Mouse (Mus musculus) liver, embryonic 13.5 days (tissue): ENCODE data around the gene App. TPM values are rescaled to one million over a fixed set of nuclear protein-coding genes. Genes with fewer than 3 reads are reported as not detected.
A peak's percentile ranks its signal among the peaks of the same experiment; 100 is the strongest.

Source experiments
- ATAC-seq: fragments of 200-750 bp; cut with Nextera tagmentation; 2 replicates; pipeline ENCODE4 v1.8.0; 2017; ENCODE audit warnings: low read depth, mild to moderate bottlenecking, moderate number of reproducible peaks, moderate library complexity
- DNase-seq: peaks from one replicate; pipeline ENCODE4 v3.0.0; 2022
- H3K27ac ChIP-seq: fragments of 300-500 bp; sonication (generic); 2 replicates; pipeline ENCODE4 v1.5.1; 2015; ENCODE audit warnings: moderate library complexity, mild to moderate bottlenecking, inconsistent platforms
- H3K27me3 ChIP-seq: fragments of 300-500 bp; sonication (generic); 2 replicates; pipeline ENCODE4 v1.6.1; 2015; ENCODE audit warnings: mild to moderate bottlenecking, inconsistent platforms
- H3K36me3 ChIP-seq: fragments of 300-500 bp; sonication (generic); 2 replicates; pipeline ENCODE4 v1.6.1; 2015; ENCODE audit warnings: mild to moderate bottlenecking, inconsistent platforms
- H3K4me1 ChIP-seq: fragments of 300-500 bp; sonication (generic); replicated peaks from 2 replicates; pipeline ENCODE4 v1.6.1; 2015; ENCODE audit warnings: inconsistent platforms
- H3K4me2 ChIP-seq: fragments of 300-500 bp; sonication (generic); 2 replicates; pipeline ENCODE4 v1.6.1; 2015; ENCODE audit warnings: inconsistent platforms, mild to moderate bottlenecking, moderate library complexity
- H3K4me3 ChIP-seq: fragments of 300-500 bp; sonication (generic); replicated peaks from 2 replicates; pipeline ENCODE4 v1.5.1; 2015; ENCODE audit warnings: mild to moderate bottlenecking, inconsistent platforms
- H3K9ac ChIP-seq: fragments of 300-500 bp; sonication (generic); 2 replicates; pipeline ENCODE4 v1.6.1; 2015; ENCODE audit warnings: mild to moderate bottlenecking, inconsistent platforms
- H3K9me3 ChIP-seq: fragments of 300-500 bp; sonication (generic); replicated peaks from 2 replicates; pipeline ENCODE4 v1.6.1; 2016; ENCODE audit warnings: inconsistent platforms
- WGBS: fragments of 180-500 bp; shearing (Covaris S2); methylation state at CpG from one replicate; pipeline ENCODE4 v1.1.7; 2015; ENCODE audit not compliant: insufficient replicate concordance; 5-methylcytosine and 5-hydroxymethylcytosine counted together
- polyA plus RNA-seq: library from polyadenylated mRNA; unstranded; fragments of >200 nt; fragmentation: Nextera tagmentation; extraction: Ambion mirVana; gene quantifications from 2 replicates; pipeline ENCODE4 v1.2.1, GENCODE M21; 2015

Gene App
- polyA plus RNA-seq, 1 experiment from 2014 or later: 17.2 TPM

DNA sequence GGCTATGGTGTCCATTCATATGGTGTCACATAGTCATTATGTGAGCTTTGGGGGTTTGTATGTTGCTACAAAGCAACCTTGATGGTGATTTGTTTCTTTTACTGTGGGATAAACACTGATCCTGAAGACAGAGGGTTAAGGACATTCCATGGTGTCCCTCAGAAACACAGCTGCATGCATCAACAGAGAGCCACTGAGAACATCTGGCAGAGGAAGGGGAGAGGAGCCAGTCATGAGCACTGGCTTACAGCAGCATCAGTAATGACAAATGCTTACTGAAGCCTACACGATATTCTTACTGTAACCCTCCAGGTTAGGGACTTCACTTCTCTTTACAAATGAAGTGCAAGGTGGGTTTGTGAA lies 24.1 kb downstream of the App start:
- no peaks in the 10 kb centered on the region for H3K27me3 ChIP-seq
- H3K4me3 ChIP-seq: no peak overlapping the region
- DNase-seq: no peak
- no peak overlapping the region for H3K27ac ChIP-seq
- no peak for ATAC-seq
- 74% methylated on average over 1 of the region's 1 CpGs for WGBS
- H3K4me2 ChIP-seq: no peak overlapping the region
- no peaks in the 10 kb centered on the region for H3K9me3 ChIP-seq
- H3K9ac ChIP-seq: no peak overlapping the region
- H3K36me3 ChIP-seq: no peaks in the 10 kb centered on the region
- peaks cover 11% of the 10 kb centered on the region for H3K4me1 ChIP-seq

DNA sequence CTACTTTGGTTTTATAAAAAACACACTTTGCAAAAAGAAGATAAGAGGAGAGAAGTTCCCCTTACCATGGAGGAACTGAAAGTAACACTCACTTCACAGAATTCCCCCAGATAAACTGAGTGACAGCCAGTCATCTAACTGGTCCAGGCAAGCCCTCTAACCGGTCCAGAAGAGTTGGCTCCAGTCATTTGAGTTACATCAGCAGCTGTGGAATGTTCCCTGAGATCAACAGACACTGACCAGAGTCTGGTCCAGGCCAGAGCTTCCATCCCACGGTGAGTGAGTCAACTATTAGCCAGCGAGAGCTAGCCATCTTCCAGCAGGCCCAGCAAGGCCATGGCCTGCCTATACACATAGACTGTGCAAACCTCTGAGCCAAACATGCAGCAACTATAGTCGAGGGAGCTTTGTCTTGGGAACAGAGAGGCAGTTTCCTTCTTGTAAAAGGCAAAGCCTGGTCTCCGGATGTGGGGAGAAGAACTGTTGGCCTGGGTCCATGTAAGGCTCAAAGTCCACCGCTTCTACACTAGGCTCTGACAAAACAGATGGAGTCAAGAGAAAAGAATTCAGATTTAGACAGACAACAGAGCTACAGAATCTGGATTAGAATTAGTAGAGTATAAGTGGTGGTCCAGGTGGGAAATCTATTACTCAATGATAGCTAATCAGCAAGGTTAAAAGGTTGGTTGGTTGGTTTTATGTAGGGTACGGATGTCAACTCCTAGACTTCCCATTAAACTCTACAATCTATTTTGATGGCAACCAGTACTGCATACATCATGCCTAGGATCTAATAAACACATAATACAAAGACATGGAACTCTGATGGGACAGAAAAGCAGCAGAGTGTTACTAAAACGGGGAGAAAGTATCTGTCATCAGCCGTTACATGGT lies 24.7 kb downstream of the App start:
- ATAC-seq: peak; percentile 62
- no peak overlapping the region for H3K4me3 ChIP-seq
- peak overlapping the region; percentile 38; the same call in 1 of the 2 replicates for H3K27ac ChIP-seq
- no peaks in the 10 kb centered on the region for H3K27me3 ChIP-seq
- WGBS: 57% methylated on average over 9 of the region's 9 CpGs
- peaks cover 11% of the 10 kb centered on the region for H3K4me1 ChIP-seq
- DNase-seq: no peak
- no peaks in the 10 kb centered on the region for H3K36me3 ChIP-seq
- H3K9ac ChIP-seq: no peak overlapping the region
- H3K9me3 ChIP-seq: no peaks in the 10 kb centered on the region
- no peak overlapping the region for H3K4me2 ChIP-seq

DNA sequence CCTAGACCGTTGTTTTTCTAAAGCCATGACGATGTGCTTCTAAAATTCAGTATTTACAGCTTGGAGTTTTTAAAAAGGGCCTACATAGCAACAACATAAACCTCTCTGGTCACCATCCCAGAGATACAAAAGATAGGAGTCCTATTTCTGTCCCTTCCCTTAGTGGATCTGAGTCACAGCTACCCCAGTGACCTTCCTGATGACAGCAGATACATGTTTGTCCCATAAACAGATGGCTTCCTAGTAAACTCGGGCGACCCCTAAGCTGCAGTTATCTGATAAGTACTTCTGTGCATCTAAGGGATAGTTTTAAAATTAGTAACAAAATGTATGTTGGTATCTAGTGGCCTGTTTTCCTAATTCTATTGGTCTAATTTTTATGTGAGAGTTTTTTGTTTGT lies 26.1 kb downstream of the App start:
- Histone ChIP-seq H3K27me3 (no peaks in the 10 kb centered on the region), H3K27ac (no peak overlapping the region), H3K4me1 (peaks cover 11% of the 10 kb centered on the region), H3K9me3 (no peaks in the 10 kb centered on the region), H3K9ac (no peak overlapping the region), H3K4me2 (no peak overlapping the region), H3K36me3 (no peaks in the 10 kb centered on the region), H3K4me3 (no peak overlapping the region)
- DNase-seq: no peak
- 48% methylated on average over 4 of the region's 4 CpGs for WGBS
- no peak for ATAC-seq

DNA sequence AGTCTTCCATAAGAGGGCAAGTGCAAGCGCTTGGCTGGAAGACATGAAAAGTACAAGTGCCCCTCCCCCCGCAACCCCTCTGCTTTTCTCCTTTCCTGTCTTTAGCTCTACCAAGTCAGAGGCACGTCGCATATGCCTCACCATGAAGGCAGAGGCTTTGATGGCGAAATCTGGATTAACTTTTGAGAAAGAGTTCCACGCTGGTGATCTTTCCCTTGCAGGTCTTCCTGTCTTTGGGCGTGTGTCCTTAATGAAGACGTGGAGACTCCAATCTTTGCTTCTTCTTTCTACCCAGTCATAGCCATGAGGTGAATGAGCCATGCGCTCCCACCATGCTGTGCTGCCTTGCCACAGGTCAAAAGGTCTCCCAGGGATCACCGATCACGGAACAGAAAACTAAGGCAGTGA lies 27.8 kb downstream of the App start:
- DNase-seq: no peak
- H3K27me3 ChIP-seq: no peaks in the 10 kb centered on the region
- H3K4me3 ChIP-seq: no peak overlapping the region
- peaks cover 4% of the 10 kb centered on the region for H3K4me1 ChIP-seq
- no peak overlapping the region for H3K27ac ChIP-seq
- ATAC-seq: no peak
- no peaks in the 10 kb centered on the region for H3K36me3 ChIP-seq
- no peaks in the 10 kb centered on the region for H3K9me3 ChIP-seq
- 73% methylated on average over 11 of the region's 11 CpGs for WGBS
- H3K4me2 ChIP-seq: no peak overlapping the region
- no peak overlapping the region for H3K9ac ChIP-seq

DNA sequence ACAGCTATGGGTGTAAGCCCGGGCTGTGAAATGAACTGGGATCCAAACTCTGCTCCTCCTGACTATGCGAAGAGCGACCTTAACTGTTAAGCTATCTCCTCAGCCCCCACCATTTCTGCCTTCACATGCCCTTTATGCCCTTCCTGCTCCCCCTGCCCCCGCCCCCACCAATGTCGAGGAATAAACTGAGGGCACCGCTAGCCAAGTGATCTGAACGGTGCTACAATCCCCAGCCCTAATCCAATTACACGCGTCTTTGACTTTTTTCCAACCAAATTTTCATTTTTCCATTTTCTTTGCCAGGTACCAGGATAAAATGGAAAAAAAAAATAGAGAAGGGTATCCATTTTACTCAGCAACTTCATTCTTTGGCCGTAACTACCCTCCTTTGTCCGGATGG lies 28.2 kb downstream of the App start:
- Histone ChIP-seq H3K9ac (no peak overlapping the region), H3K4me3 (no peak overlapping the region), H3K4me2 (no peak overlapping the region), H3K9me3 (no peaks in the 10 kb centered on the region), H3K4me1 (peaks cover 4% of the 10 kb centered on the region), H3K27me3 (no peaks in the 10 kb centered on the region), H3K27ac (no peak overlapping the region), H3K36me3 (no peaks in the 10 kb centered on the region)
- ATAC-seq (no peak), DNase-seq (no peak)
- 86% methylated on average over 11 of the region's 11 CpGs for WGBS

DNA sequence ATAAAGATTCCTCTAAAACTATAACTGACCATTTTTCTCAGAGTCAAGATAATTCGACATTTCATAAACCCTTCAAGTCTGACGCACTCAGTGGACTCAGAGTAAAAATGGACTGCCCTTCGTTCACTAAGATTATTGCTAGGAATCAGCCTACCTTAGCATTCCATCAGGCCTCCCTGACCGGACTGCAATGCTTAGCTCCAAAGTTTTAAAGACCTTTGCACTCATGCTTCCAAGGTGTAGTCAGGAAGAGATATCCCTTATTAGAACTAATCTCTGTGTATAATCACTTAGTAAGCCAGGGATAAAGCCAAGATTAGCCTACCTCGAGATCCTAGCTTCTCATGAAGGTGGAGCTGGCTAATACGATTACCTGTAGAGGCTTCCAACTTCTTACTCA lies 29.2 kb downstream of the App start:
- Histone ChIP-seq H3K9ac (no peak overlapping the region), H3K27me3 (no peaks in the 10 kb centered on the region), H3K9me3 (no peaks in the 10 kb centered on the region), H3K4me3 (no peak overlapping the region), H3K4me1 (peaks cover 4% of the 10 kb centered on the region), H3K27ac (no peak overlapping the region), H3K4me2 (no peak overlapping the region), H3K36me3 (no peaks in the 10 kb centered on the region)
- DNase-seq (no peak), ATAC-seq (no peak)
- WGBS: 64% methylated on average over 6 of the region's 6 CpGs

DNA sequence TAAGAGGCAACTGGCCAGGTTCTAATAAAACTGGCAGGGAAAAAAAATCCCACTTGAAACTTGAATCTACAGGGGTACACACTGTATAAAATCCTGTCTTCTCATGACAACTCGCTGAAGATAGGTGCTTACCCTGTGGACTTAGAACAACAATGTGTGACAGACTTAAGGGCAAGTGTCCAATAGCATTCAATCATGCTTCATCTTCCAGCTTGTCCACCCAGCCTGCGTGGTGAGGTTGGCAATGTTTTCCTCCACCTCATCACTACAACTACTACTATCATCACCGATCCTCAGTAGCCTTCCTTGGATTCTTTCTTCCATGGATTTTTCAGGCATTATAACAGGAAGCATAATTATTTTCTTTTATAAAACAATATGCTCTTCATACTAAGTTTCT lies 29.7 kb downstream of the App start:
- H3K9ac ChIP-seq: no peak overlapping the region
- no peak for DNase-seq
- no peak for ATAC-seq

DNA sequence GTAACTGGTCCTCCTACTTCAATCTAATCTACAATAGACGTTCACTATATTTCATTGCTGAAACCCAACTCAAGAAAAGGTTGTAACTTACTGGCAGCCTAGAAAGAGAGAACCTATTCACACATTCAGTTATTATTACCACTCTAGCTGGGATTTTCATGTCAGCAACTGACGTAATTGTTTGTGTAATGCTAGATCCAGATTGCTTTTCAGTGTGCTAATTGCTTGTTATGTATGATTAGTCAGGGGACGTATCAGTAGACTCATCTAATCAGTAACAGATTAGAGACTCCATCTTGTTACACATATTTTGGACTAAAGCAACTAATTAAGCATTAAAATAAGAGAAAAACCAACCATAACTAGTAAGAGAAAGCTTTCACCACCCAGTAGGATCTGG lies 30.4 kb downstream of the App start:
- H3K9me3 ChIP-seq: no peaks in the 10 kb centered on the region
- H3K27ac ChIP-seq: no peak overlapping the region
- H3K4me1 ChIP-seq: no peaks in the 10 kb centered on the region; the same call in 1 of the 2 replicates
- H3K27me3 ChIP-seq: no peaks in the 10 kb centered on the region
- no peak overlapping the region for H3K4me2 ChIP-seq
- DNase-seq: no peak
- no peak for ATAC-seq
- H3K36me3 ChIP-seq: no peaks in the 10 kb centered on the region
- H3K9ac ChIP-seq: no peak overlapping the region
- H3K4me3 ChIP-seq: no peak overlapping the region
- WGBS: 62% methylated on average over 3 of the region's 3 CpGs

More for the DNA sequence above, 29.7 kb downstream of the App start:
- Histone ChIP-seq H3K27me3 (no peaks in the 10 kb centered on the region), H3K4me1 (peaks cover 3% of the 10 kb centered on the region), H3K4me3 (no peak overlapping the region), H3K36me3 (no peaks in the 10 kb centered on the region), H3K27ac (no peak overlapping the region), H3K9me3 (no peaks in the 10 kb centered on the region), H3K4me2 (no peak overlapping the region)
- WGBS: 70% methylated on average over 3 of the region's 3 CpGs

DNA sequence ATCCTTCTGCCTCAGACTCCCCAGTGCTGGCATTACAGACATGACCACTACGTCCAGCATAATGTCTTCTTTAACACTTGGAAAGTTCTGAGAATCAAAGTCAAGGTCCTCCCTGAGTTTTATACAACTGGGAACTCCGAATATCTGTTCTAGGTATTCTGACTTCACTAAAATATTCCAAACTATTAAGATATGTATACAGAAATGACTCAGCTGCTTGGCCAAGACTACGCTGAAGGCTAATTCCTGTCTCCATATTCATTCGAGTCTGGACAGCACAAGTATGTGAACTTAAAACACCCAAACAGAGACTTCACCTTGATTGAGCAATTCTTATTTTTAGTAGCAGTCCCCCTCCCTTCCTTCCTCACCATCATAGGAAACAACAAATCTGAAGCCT lies 32.2 kb downstream of the App start:
- WGBS: 70% methylated on average over 4 of the region's 4 CpGs
- no peaks in the 10 kb centered on the region for H3K36me3 ChIP-seq
- H3K4me1 ChIP-seq: no peaks in the 10 kb centered on the region
- no peak overlapping the region for H3K4me3 ChIP-seq
- no peak for DNase-seq
- no peak for ATAC-seq
- H3K27ac ChIP-seq: no peak overlapping the region
- H3K9me3 ChIP-seq: no peaks in the 10 kb centered on the region
- no peak overlapping the region for H3K4me2 ChIP-seq
- no peaks in the 10 kb centered on the region for H3K27me3 ChIP-seq
- H3K9ac ChIP-seq: no peak overlapping the region

DNA sequence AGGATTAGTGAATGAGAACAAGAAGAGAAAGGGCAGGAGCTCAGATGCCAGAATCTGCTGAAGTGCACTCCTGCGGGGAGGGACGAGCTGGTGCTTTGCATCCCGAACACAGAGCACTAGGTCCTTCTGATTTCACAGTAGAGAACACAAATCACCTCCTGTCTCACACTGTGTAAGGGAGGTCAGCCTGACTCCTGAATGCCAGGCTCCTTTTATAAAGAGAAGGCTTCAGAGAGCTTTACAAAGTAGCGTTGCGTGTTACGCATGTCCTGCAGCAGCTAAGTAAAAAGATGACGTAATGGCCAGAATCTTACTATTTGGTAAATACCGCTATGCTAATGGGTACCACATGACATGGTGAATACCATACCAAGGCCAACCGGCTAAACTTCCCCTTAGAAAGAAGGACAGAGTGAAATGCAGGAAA lies 34.4 kb downstream of the App start:
- WGBS: 75% methylated on average over 9 of the region's 9 CpGs

DNA sequence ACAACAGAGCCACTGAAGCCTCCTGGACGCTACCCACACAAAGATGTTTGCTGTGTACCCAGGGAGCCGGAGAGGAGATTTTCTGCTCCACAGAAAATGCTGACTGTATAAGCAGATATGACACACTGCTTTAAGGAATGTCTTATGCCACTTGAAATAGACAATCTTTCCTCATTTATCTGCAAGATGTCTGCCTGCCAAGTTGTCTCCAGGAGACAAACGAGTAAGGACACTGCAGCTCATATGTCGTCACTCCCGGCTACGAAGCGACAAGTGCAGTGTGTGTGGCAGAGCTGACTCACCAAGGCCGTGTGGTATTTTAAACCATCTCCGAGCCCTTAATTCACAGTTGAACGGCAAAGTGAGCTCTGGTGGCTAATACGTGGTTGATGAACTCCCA lies 36.2 kb downstream of the App start:
- Histone ChIP-seq H3K9ac (no peak overlapping the region), H3K4me2 (no peak overlapping the region), H3K27ac (no peak overlapping the region), H3K4me3 (no peak overlapping the region), H3K36me3 (no peaks in the 10 kb centered on the region), H3K9me3 (no peaks in the 10 kb centered on the region), H3K27me3 (no peaks in the 10 kb centered on the region), H3K4me1 (peaks cover 17% of the 10 kb centered on the region)
- no peak for ATAC-seq
- no peak for DNase-seq
- WGBS: 73% methylated on average over 11 of the region's 11 CpGs

More for the DNA sequence above, 34.4 kb downstream of the App start:
- Histone ChIP-seq H3K4me1 (no peaks in the 10 kb centered on the region; the same call in 1 of the 2 replicates), H3K9ac (no peak overlapping the region), H3K27me3 (no peaks in the 10 kb centered on the region), H3K9me3 (no peaks in the 10 kb centered on the region), H3K27ac (no peak overlapping the region), H3K36me3 (no peaks in the 10 kb centered on the region), H3K4me2 (no peak overlapping the region), H3K4me3 (no peak overlapping the region)
- ATAC-seq: no peak
- DNase-seq: no peak

DNA sequence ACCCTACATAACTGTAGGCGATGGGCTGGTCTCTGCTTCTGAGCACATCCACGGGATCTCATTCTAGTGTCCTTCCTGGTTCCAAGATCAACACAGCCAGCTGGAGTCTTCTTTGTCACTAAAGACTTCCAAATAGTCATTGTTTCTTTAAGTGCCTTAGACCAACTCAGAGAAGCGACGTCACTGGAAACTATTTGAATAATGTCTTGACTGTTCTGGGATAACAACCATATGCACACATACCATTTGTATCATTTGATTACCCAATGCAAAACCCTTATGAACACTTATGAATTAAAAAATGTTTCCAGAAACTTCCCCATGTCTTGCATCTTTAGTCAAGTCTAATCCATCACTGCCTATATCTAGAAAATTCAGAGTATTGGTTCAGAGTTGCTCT lies 37.5 kb downstream of the App start:
- no peaks in the 10 kb centered on the region for H3K27me3 ChIP-seq
- WGBS: 58% methylated on average over 4 of the region's 4 CpGs
- no peaks in the 10 kb centered on the region for H3K9me3 ChIP-seq
- no peak overlapping the region for H3K9ac ChIP-seq
- H3K27ac ChIP-seq: no peak overlapping the region
- ATAC-seq (no peak), DNase-seq (no peak)
- peaks cover 28% of the 10 kb centered on the region for H3K4me1 ChIP-seq
- no peak overlapping the region for H3K4me3 ChIP-seq
- no peak overlapping the region for H3K4me2 ChIP-seq
- H3K36me3 ChIP-seq: no peaks in the 10 kb centered on the region
